Mouse (Mus musculus): ENCODE measurements around the gene Hoxa6.
A peak's percentile ranks its signal among the peaks of the same experiment; 100 is the strongest.

Gene Hoxa6

GRCm38 (mm10) chr6:52202362-52203120 lies 6.0 kb downstream of the Hoxa6 start:
- DNase-seq (ENCODE audit: low read depth, low spot score): no peak

- no peak for DNase-seq (ENCODE audit: low read depth, low spot score)
Observed at GRCm38 (mm10) chr6:52201269-52201668, 7.3 kb downstream of the Hoxa6 start.

GRCm38 (mm10) chr6:52200751-52201250 lies 7.7 kb downstream of the Hoxa6 start:
- DNase-seq (ENCODE audit: low read depth, low spot score): no peak

GRCm38 (mm10) chr6:52200073-52200750 lies 8.3 kb downstream of the Hoxa6 start:
- DNase-seq (ENCODE audit: low read depth, low spot score): no peak

GRCm38 (mm10) chr6:52197271-52197670 lies 11.3 kb downstream of the Hoxa6 start:
- no peak for DNase-seq (ENCODE audit: low read depth, low spot score)

- no peak for DNase-seq (ENCODE audit: low read depth, low spot score)
Observed at GRCm38 (mm10) chr6:52196811-52197210, 11.7 kb downstream of the Hoxa6 start.

- no peak for DNase-seq (ENCODE audit: low read depth, low spot score)
Observed at GRCm38 (mm10) chr6:52194690-52195089, 13.8 kb downstream of the Hoxa6 start.

GRCm38 (mm10) chr6:52191860-52192550 lies 16.5 kb downstream of the Hoxa6 start:
- peak; percentile 83 for DNase-seq (ENCODE audit: low read depth, low spot score)

- DNase-seq (ENCODE audit: low read depth, low spot score): peak; percentile 29
Observed at GRCm38 (mm10) chr6:52190906-52191810, 17.4 kb downstream of the Hoxa6 start, which contains the start of gene Hoxa4. TSS of gene Hoxa4 (minus strand) at chr6:52191753.

GRCm38 (mm10) chr6:52190410-52190809 lies 18.1 kb downstream of the Hoxa6 start:
- DNase-seq (ENCODE audit: low read depth, low spot score): no peak

GRCm38 (mm10) chr6:52189909-52190308 lies 18.6 kb downstream of the Hoxa6 start:
- no peak for DNase-seq (ENCODE audit: low read depth, low spot score)

- no peak for DNase-seq (ENCODE audit: low read depth, low spot score)
Observed at GRCm38 (mm10) chr6:52189172-52189591, 19.3 kb downstream of the Hoxa6 start.

GRCm38 (mm10) chr6:52186500-52186899 lies 22.0 kb downstream of the Hoxa6 start:
- no peak for DNase-seq (ENCODE audit: low read depth, low spot score)

GRCm38 (mm10) chr6:52185834-52186233 lies 22.7 kb downstream of the Hoxa6 start:
- no peak for DNase-seq (ENCODE audit: low read depth, low spot score)

GRCm38 (mm10) chr6:52185222-52185621 lies 23.3 kb downstream of the Hoxa6 start:
- no peak for DNase-seq (ENCODE audit: low read depth, low spot score)

GRCm38 (mm10) chr6:52184668-52185067 lies 23.9 kb downstream of the Hoxa6 start:
- no peak for DNase-seq (ENCODE audit: low read depth, low spot score)

- no peak for DNase-seq (ENCODE audit: low read depth, low spot score)
Observed at GRCm38 (mm10) chr6:52183311-52184080, 25.0 kb downstream of the Hoxa6 start.

GRCm38 (mm10) chr6:52182793-52183192 lies 25.7 kb downstream of the Hoxa6 start:
- no peak for DNase-seq (ENCODE audit: low read depth, low spot score)

GRCm38 (mm10) chr6:52182030-52182429 lies 26.5 kb downstream of the Hoxa6 start:
- DNase-seq (ENCODE audit: low read depth, low spot score): no peak

- no peak for DNase-seq (ENCODE audit: low read depth, low spot score)
Observed at GRCm38 (mm10) chr6:52180726-52181125, 27.8 kb downstream of the Hoxa6 start.
